Comparison of ENCODE assay signal across 21 mouse cellular contexts in the genomic region with DNA sequence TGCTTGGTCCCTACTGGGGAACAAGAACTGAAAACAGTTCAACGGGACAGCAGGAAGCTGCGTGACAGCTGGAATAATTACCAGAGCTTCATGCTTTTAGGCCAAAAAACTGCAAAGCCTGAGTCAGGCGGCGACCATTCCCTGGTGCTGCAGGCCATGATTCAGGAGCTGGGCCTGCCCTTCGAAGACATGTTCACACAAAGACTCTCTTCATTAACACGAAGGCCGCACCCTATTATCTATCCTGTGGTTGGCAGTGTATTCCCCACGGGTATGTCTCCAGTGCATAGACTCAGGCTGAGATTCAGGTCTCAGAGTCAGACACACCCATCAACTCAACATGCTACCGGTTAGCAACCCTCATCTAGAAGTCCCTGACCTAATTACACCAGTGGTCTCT. TPM values are rescaled to one million over a fixed set of nuclear protein-coding genes. Genes with fewer than 3 reads are reported as not detected.
DNase-seq lines count a peak whose midpoint lies in the region; ATAC-seq lines count a peak whose summit lies in the region.
"Had no signal": no experiment of that assay in that cellular context is flagged by ENCODE, and none has a peak within 500 bp of the region (broad histone marks: within the 10 kb centered on the region; RNA-seq: fewer than 3 reads in every experiment).

No protein-coding gene starts in this region.

- H3K9me3 ChIP-seq in stomach, embryonic 16.5 days (replicated peaks; ENCODE audit: control insufficient read depth, low read length): no peaks in the 10 kb centered on the region
- no peaks in the 10 kb centered on the region for H3K9me3 ChIP-seq in hindbrain, embryonic 11.5 days (ENCODE audit: control insufficient read depth, low read length)
- H3K9me3 ChIP-seq: embryonic facial prominence, embryonic 12.5 days; forebrain, embryonic 13.5 days; hindbrain, embryonic 13.5 days had no signal

- H3K27ac ChIP-seq in stomach, embryonic 16.5 days (ENCODE audit: low read length): peak overlapping the region; percentile 65; the same call in 1 of the 2 replicates
- H3K27ac ChIP-seq in hindbrain, embryonic 11.5 days (ENCODE audit: low read depth, low read length): no peak overlapping the region
- H3K27ac ChIP-seq: embryonic facial prominence, embryonic 12.5 days; forebrain, embryonic 13.5 days; gastrocnemius, adult 2 months; hindbrain, embryonic 13.5 days; hindbrain, postnatal 0 days had no signal

- peak; percentile 44 for DNase-seq in 3134 (ENCODE audit: extremely low read depth, insufficient read length, low spot score)
- peak; percentile 71 for DNase-seq in 3T3-L1 (ENCODE audit: low read depth, low spot score)
- DNase-seq in adipocyte (ENCODE audit: low spot score): peak; percentile 10
- DNase-seq in thymus, postnatal 25 days: no peak
- DNase-seq in hindbrain, embryonic 11.5 days (ENCODE audit: low spot score): no peak
- no peak for DNase-seq in cerebellum, adult 18-20 months
- DNase-seq: adrenal gland, postnatal 10 days; cerebellum, adult 2 months; cerebellum, postnatal 14 days; embryo, embryonic 11 days; forebrain, postnatal 0 days; gastrocnemius, adult 2 months; gastrocnemius, postnatal 25 days; heart, postnatal 4 days; kidney, adult 11 months had no signal

- no peak overlapping the region for H3K4me3 ChIP-seq in stomach, embryonic 16.5 days (replicated peaks; ENCODE audit: low read length)
- no peak overlapping the region for H3K4me3 ChIP-seq in hindbrain, embryonic 11.5 days (ENCODE audit: low read depth, low read length)
- H3K4me3 ChIP-seq: embryonic facial prominence, embryonic 12.5 days; forebrain, embryonic 13.5 days; gastrocnemius, adult 2 months; hindbrain, embryonic 13.5 days had no signal

- H3K4me1 ChIP-seq in stomach, embryonic 16.5 days (ENCODE audit: control insufficient read depth, insufficient read depth, low read length): peaks cover 17% of the 10 kb centered on the region
- no peaks in the 10 kb centered on the region for H3K4me1 ChIP-seq in hindbrain, embryonic 11.5 days (replicated peaks; ENCODE audit: control insufficient read depth, insufficient read depth, low read length)
- H3K4me1 ChIP-seq: embryonic facial prominence, embryonic 12.5 days; hindbrain, embryonic 13.5 days had no signal

- ATAC-seq in stomach, embryonic 16.5 days (ENCODE audit: insufficient read depth, low FRiP score): no peak
- no peak for ATAC-seq in hindbrain, embryonic 11.5 days (ENCODE audit: low FRiP score)
- ATAC-seq: forebrain, embryonic 13.5 days; forebrain, postnatal 0 days; hindbrain, postnatal 0 days had no signal

- 50% methylated on average over 9 of the region's 9 CpGs for WGBS in stomach, embryonic 16.5 days
- 81% methylated on average over 9 of the region's 9 CpGs for WGBS in hindbrain, embryonic 11.5 days

- no peak overlapping the region for H3K9ac ChIP-seq in stomach, embryonic 16.5 days (ENCODE audit: low read length)
- no peak overlapping the region for H3K9ac ChIP-seq in hindbrain, embryonic 11.5 days (ENCODE audit: low read depth, low read length)
- H3K9ac ChIP-seq: embryonic facial prominence, embryonic 12.5 days; forebrain, embryonic 13.5 days; forebrain, postnatal 0 days; hindbrain, embryonic 13.5 days had no signal

- H3K36me3 ChIP-seq in stomach, embryonic 16.5 days (ENCODE audit: control insufficient read depth, insufficient read depth, low read length): no peaks in the 10 kb centered on the region
- no peaks in the 10 kb centered on the region for H3K36me3 ChIP-seq in hindbrain, embryonic 11.5 days (ENCODE audit: control insufficient read depth, insufficient read depth, low read length)
- H3K36me3 ChIP-seq: embryonic facial prominence, embryonic 12.5 days; hindbrain, embryonic 13.5 days had no signal

- no peak overlapping the region for H3K4me2 ChIP-seq in stomach, embryonic 16.5 days (ENCODE audit: low read depth, low read length)
- no peak overlapping the region for H3K4me2 ChIP-seq in hindbrain, embryonic 11.5 days (replicated peaks; ENCODE audit: low read depth, low read length)
- H3K4me2 ChIP-seq: embryonic facial prominence, embryonic 12.5 days; forebrain, embryonic 13.5 days; hindbrain, embryonic 13.5 days had no signal

- no peaks in the 10 kb centered on the region for H3K27me3 ChIP-seq in stomach, embryonic 16.5 days (ENCODE audit: control insufficient read depth, insufficient read depth, low read length)
- no peaks in the 10 kb centered on the region for H3K27me3 ChIP-seq in hindbrain, embryonic 11.5 days (ENCODE audit: control insufficient read depth, insufficient read depth, low read length)
- H3K27me3 ChIP-seq: CH12.LX; embryonic facial prominence, embryonic 12.5 days; forebrain, embryonic 13.5 days; hindbrain, embryonic 13.5 days had no signal

RNA-seq across cellular contexts. Expression of gene Col17a1, which starts 6.4 kb away (rescaled TPM):
- polyA plus RNA-seq in stomach, embryonic 16.5 days (2015; fragmentation: Nextera tagmentation; extraction: Ambion mirVana): 12.8 and 16.0 TPM in 2 replicates
- 0.36 and 0.38 TPM in 2 replicates for polyA plus RNA-seq in hindbrain, embryonic 11.5 days (2014; fragmentation: Nextera tagmentation; extraction: Ambion mirVana)

RNA-seq across cellular contexts. Expression of gene Sfr1, which starts 33.2 kb away (rescaled TPM):
- 290 and 293 TPM in 2 replicates for polyA plus RNA-seq in stomach, embryonic 16.5 days (2015; fragmentation: Nextera tagmentation; extraction: Ambion mirVana)
- 295 and 320 TPM in 2 replicates for polyA plus RNA-seq in hindbrain, embryonic 11.5 days (2014; fragmentation: Nextera tagmentation; extraction: Ambion mirVana)

Comparison
In these comparisons a context has a peak if more than half of its experiments do, and no peak if none do; other contexts are left out.
1. DNase-seq: peak in 3134 (single experiment), 3T3-L1 (single experiment) and adipocyte (single experiment); none in thymus, postnatal 25 days (single experiment), hindbrain, embryonic 11.5 days (single experiment) and cerebellum, adult 18-20 months (0 of 2).
2. RNA of gene Col17a1, which starts 6.4 kb away (polyA plus RNA-seq): 12.8 to 16.0 TPM in stomach, embryonic 16.5 days; 0.36 to 0.38 TPM in hindbrain, embryonic 11.5 days; every median in the first group is over 10 times any median in the second.